Mouse (Mus musculus) midbrain, embryonic 10.5 days (tissue): ENCODE results near the gene Dlg2. TPM values are rescaled to one million over a fixed set of nuclear protein-coding genes. Genes with fewer than 3 reads are reported as not detected.
A peak's percentile ranks its signal among the peaks of the same experiment; 100 is the strongest.

Experiments used
- DNase-seq: peaks from one replicate; pipeline ENCODE4 v3.0.0-alpha.2; 2017; ENCODE audit warnings: low spot score
- H3K27ac ChIP-seq: fragments of 300-500 bp; sonication (generic); replicated peaks from 2 replicates; pipeline ENCODE4 v1.5.1; 2016; ENCODE audit warnings: mild to moderate bottlenecking
- H3K27me3 ChIP-seq: fragments of 300-500 bp; sonication (generic); 2 replicates; pipeline ENCODE4 v1.6.1; 2016; ENCODE audit warnings: low read depth, mild to moderate bottlenecking; ENCODE audit not compliant: poor library complexity, severe bottlenecking
- H3K36me3 ChIP-seq: fragments of 300-500 bp; sonication (generic); 2 replicates; pipeline ENCODE4 v1.6.1; 2016; ENCODE audit warnings: mild to moderate bottlenecking, moderate library complexity
- H3K4me1 ChIP-seq: fragments of 300-500 bp; sonication (generic); 2 replicates; pipeline ENCODE4 v1.6.1; 2016
- H3K4me3 ChIP-seq: fragments of 300-500 bp; sonication (generic); 2 replicates; pipeline ENCODE4 v1.5.1; 2016; ENCODE audit warnings: mild to moderate bottlenecking, moderate library complexity
- H3K9me3 ChIP-seq: fragments of 300-500 bp; sonication (generic); replicated peaks from 2 replicates; pipeline ENCODE4 v1.6.1; 2016; ENCODE audit warnings: mild to moderate bottlenecking
- WGBS: fragments of 180-500 bp; shearing (Covaris S2); methylation state at CpG from one replicate; pipeline ENCODE4 v1.1.7; 2016; 5-methylcytosine and 5-hydroxymethylcytosine counted together
- polyA plus RNA-seq: library from polyadenylated mRNA; unstranded; fragments of >200 nt; fragmentation: Nextera tagmentation; extraction: Ambion mirVana; gene quantifications from 2 replicates; pipeline ENCODE4 v1.2.1, GENCODE M21; 2016

Gene Dlg2
- polyA plus RNA-seq, 1 experiment from 2014 or later: 1.1 TPM

DNA sequence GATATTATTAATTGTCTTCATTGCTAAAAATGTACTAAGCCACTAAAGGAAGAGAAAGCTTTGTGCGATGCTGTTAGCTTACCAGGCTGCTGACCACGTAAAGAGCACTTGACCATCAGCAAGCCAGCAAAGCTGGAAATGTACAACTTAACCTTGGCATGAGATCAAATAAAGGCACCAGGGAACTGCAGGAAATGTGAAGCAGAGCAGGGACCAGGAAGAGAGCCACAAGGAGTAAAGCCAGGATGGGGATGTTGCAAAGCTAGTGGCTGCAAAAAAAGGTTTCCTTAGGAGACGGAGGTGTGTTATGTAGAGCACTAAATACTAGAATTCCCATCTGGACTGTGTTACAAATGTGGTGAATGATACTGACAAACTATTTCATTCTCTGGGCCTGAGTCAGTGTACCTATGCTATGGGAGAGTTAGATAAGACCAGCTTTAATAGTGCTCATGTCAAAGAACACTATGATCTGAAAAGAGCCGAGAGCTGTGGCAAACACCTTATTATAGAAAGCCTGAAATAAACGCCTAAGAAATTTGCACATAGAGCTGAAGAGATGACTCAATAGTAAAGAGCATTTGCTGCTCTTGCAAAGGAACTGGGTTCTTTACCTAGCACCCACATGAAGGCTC is 1638.9 kb downstream of the Dlg2 start:
- H3K27me3 ChIP-seq: no peaks in the 10 kb centered on the region
- H3K4me1 ChIP-seq: no peaks in the 10 kb centered on the region
- no peak overlapping the region for H3K27ac ChIP-seq
- H3K36me3 ChIP-seq: no peaks in the 10 kb centered on the region
- no peak for DNase-seq
- 92% methylated on average over 5 of the region's 5 CpGs for WGBS
- H3K4me3 ChIP-seq: no peak overlapping the region
- H3K9me3 ChIP-seq: no peaks in the 10 kb centered on the region

DNA sequence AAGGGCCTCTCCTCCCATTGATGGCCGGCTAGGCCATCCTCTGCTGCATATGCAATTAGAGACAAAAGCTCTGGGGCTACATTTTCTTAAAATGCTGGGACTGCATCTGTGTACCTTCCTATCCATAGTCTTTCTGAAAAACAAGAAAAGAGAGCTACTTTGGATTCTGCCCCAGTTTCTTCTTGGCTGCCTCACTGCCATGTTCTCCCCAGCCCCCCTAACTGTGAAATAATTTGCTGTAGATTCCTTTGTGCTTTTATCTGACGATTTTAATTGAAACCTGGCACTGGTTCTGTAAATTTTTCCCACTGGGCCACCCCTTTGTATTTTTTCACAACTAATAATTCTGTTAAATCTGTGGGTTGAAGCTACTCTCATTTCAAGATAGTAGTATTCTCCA is 1646.8 kb downstream of the Dlg2 start:
- Histone ChIP-seq H3K27me3 (no peaks in the 10 kb centered on the region), H3K27ac (no peak overlapping the region), H3K4me3 (no peak overlapping the region), H3K36me3 (no peaks in the 10 kb centered on the region), H3K4me1 (no peaks in the 10 kb centered on the region), H3K9me3 (no peaks in the 10 kb centered on the region)
- DNase-seq: no peak
- 75% methylated on average over 2 of the region's 2 CpGs for WGBS

- 86% methylated on average over 3 of the region's 3 CpGs for WGBS
- DNase-seq: no peak
These were observed 1649.4 kb downstream of the Dlg2 start for GRCm38 (mm10) chr7:92125886-92126285.

GRCm38 (mm10) chr7:92134301-92134700 is 1657.8 kb downstream of the Dlg2 start:
- no peaks in the 10 kb centered on the region for H3K27me3 ChIP-seq
- WGBS: 95% methylated on average over 3 of the region's 3 CpGs
- H3K4me1 ChIP-seq: peaks cover 4% of the 10 kb centered on the region; the same call in 1 of the 2 replicates
- DNase-seq: no peak
- H3K9me3 ChIP-seq: no peaks in the 10 kb centered on the region
- no peaks in the 10 kb centered on the region for H3K36me3 ChIP-seq
- H3K4me3 ChIP-seq: no peak overlapping the region
- H3K27ac ChIP-seq: no peak overlapping the region

More at GRCm38 (mm10) chr7:92125886-92126285, 1649.4 kb downstream of the Dlg2 start:
- Histone ChIP-seq H3K27me3 (no peaks in the 10 kb centered on the region), H3K4me1 (no peaks in the 10 kb centered on the region), H3K27ac (no peak overlapping the region), H3K9me3 (no peaks in the 10 kb centered on the region), H3K4me3 (no peak overlapping the region), H3K36me3 (no peaks in the 10 kb centered on the region)

DNA sequence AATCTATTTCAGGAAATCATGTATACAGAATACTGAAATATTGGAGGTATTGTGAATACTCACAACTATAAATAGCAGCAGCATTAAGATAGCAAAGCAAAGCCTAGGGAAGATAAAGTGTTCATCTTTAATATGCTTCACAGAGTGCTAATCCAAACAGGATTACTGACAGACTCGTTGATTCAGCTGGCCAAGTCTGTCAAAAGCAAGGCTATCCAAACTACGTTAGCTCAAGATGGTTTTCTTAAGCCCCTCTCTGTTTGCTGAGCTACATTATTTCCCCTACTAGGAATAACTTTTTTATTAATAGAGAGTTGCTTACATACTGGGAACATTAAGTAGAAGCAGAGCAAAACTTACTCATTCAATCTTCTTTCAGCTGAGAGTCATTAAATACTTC is 1659.2 kb downstream of the Dlg2 start:
- no peak for DNase-seq

DNA sequence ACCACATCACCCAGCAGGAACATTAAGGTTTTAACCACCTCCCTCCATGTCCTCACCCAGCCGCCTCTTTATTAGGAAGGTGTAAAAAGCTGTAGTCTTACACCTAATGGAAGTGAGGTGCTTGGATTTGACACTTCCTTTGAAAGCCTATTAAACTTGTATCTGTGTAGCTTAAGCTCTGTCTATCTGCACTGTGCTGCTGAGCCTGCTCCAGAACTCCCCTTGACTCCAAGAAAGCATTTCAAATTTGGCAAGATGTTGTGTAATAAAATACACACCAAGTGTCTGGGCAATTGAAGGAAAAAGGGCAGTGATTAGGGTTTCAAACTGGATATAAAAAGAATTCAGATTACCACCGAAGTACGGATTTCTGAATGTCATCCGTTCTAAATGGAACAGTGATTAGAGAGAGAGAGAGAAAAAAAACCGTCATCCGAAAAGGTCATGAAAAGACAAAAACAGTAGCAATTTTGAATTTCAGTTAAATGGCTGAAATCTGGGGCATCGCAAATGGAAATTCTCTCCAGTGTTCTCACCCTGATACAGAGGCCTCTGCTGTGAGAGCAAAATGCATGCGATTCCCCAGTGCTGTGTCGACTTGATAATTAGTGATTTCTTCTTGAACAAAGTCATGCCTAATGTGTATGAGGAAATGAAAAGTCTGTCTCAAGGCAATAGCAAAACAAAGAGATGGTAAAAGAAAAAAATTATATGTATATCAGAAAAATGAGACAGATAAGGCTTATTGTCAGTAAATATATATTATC is 1663.8 kb downstream of the Dlg2 start:
- H3K27me3 ChIP-seq: no peaks in the 10 kb centered on the region
- 91% methylated on average over 9 of the region's 9 CpGs for WGBS
- no peak overlapping the region for H3K4me3 ChIP-seq
- H3K27ac ChIP-seq: no peak overlapping the region
- DNase-seq: no peak
- peaks cover 4% of the 10 kb centered on the region; the same call in 1 of the 2 replicates for H3K4me1 ChIP-seq
- H3K36me3 ChIP-seq: no peaks in the 10 kb centered on the region
- no peaks in the 10 kb centered on the region for H3K9me3 ChIP-seq

More for the DNA sequence above, 1659.2 kb downstream of the Dlg2 start:
- Histone ChIP-seq H3K27me3 (no peaks in the 10 kb centered on the region), H3K27ac (no peak overlapping the region), H3K36me3 (no peaks in the 10 kb centered on the region), H3K9me3 (no peaks in the 10 kb centered on the region), H3K4me3 (no peak overlapping the region), H3K4me1 (peaks cover 4% of the 10 kb centered on the region; the same call in 1 of the 2 replicates)
- WGBS: 44% methylated on average over 2 of the region's 2 CpGs

GRCm38 (mm10) chr7:92147499-92147898 is 1671.0 kb downstream of the Dlg2 start:
- Histone ChIP-seq H3K27me3 (no peaks in the 10 kb centered on the region), H3K9me3 (no peaks in the 10 kb centered on the region), H3K4me3 (no peak overlapping the region), H3K27ac (no peak overlapping the region), H3K4me1 (no peaks in the 10 kb centered on the region), H3K36me3 (no peaks in the 10 kb centered on the region)
- 97% methylated on average over 1 of the region's 1 CpGs for whole genome bisulfite sequencing
- no peak for DNase-seq

- no peak for DNase-seq
- 78% methylated on average over 3 of the region's 3 CpGs for WGBS
- Histone ChIP-seq H3K4me1 (no peaks in the 10 kb centered on the region), H3K9me3 (no peaks in the 10 kb centered on the region), H3K27me3 (no peaks in the 10 kb centered on the region), H3K27ac (no peak overlapping the region), H3K4me3 (no peak overlapping the region), H3K36me3 (no peaks in the 10 kb centered on the region)
These were observed 1674.3 kb downstream of the Dlg2 start for GRCm38 (mm10) chr7:92150768-92151167.

GRCm38 (mm10) chr7:92154603-92155002 is 1678.1 kb downstream of the Dlg2 start:
- H3K4me1 ChIP-seq: no peaks in the 10 kb centered on the region
- H3K27ac ChIP-seq: no peak overlapping the region
- DNase-seq: no peak

GRCm38 (mm10) chr7:92163150-92163549 is 1686.7 kb downstream of the Dlg2 start:
- H3K9me3 ChIP-seq: no peaks in the 10 kb centered on the region
- DNase-seq: no peak
- H3K36me3 ChIP-seq: no peaks in the 10 kb centered on the region
- H3K27me3 ChIP-seq: no peaks in the 10 kb centered on the region
- H3K27ac ChIP-seq: no peak overlapping the region
- no peaks in the 10 kb centered on the region for H3K4me1 ChIP-seq
- 97% methylated on average over 2 of the region's 2 CpGs for WGBS
- H3K4me3 ChIP-seq: no peak overlapping the region

More at GRCm38 (mm10) chr7:92154603-92155002, 1678.1 kb downstream of the Dlg2 start:
- H3K27me3 ChIP-seq: no peaks in the 10 kb centered on the region
- H3K36me3 ChIP-seq: no peaks in the 10 kb centered on the region
- no peak overlapping the region for H3K4me3 ChIP-seq
- no peaks in the 10 kb centered on the region for H3K9me3 ChIP-seq

- no peak overlapping the region for H3K4me3 ChIP-seq
- no peaks in the 10 kb centered on the region for H3K9me3 ChIP-seq
- no peaks in the 10 kb centered on the region for H3K27me3 ChIP-seq
- WGBS: 81% methylated on average over 2 of the region's 2 CpGs
- DNase-seq: no peak
- H3K4me1 ChIP-seq: no peaks in the 10 kb centered on the region
- no peak overlapping the region for H3K27ac ChIP-seq
- no peaks in the 10 kb centered on the region for H3K36me3 ChIP-seq
These were observed 1687.8 kb downstream of the Dlg2 start for GRCm38 (mm10) chr7:92164316-92164715.

DNA sequence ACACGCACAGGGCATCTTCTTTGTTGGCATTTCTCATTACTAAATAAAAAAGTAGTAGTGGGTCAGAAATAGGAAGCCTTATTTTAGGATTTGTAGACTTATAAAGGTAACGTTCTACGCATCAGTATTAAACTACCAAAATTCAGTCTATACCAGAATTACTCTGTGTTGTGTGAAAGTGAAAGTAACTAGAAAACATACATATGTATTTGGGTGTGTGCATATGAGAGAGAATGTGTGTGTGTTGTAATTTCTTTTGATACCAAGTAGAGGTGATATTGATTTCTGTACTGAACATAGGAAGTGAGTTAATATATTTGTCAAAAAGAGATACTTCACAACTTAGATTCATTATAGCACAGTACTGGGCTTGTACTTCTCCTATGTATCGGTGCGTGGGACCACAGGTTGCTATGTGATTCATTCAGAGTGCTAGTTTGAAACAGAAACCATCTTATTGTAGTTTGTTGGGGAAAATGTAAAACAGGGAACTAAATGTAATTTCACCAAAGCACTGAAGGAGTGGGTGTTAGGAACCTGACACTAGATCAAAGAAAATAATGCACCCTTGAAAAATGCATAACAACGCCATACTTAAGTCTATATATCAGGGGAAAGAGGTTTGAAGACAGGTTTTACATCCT is 1688.5 kb downstream of the Dlg2 start:
- Histone ChIP-seq H3K27me3 (no peaks in the 10 kb centered on the region), H3K27ac (no peak overlapping the region), H3K36me3 (no peaks in the 10 kb centered on the region), H3K9me3 (no peaks in the 10 kb centered on the region), H3K4me3 (no peak overlapping the region), H3K4me1 (no peaks in the 10 kb centered on the region)
- DNase-seq: no peak
- WGBS: 91% methylated on average over 6 of the region's 6 CpGs

DNA sequence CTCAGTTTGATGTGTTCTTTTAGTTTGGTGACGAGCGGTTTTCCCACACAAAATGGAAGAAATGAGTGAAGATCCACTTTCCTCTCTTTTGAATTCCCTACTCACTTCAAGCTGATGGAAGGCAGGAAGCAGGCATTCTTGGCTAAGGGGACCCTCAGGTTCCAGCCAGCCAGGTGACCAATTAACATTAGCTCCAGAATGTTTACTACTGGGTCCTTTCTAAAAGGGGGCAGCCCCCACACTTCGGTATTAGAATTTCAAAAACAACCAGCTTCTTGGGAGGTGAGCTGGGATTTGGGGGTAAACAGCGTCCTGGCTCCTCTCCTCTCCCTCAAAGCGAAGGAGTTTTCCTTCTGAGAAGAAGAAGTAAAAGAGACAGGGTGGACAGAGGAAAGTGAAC is 1703.6 kb downstream of the Dlg2 start:
- H3K4me1 ChIP-seq: peaks cover 24% of the 10 kb centered on the region
- DNase-seq: no peak
- peak overlapping the region; percentile 55 for H3K4me3 ChIP-seq
- WGBS: 46% methylated on average over 5 of the region's 5 CpGs
- H3K9me3 ChIP-seq: no peaks in the 10 kb centered on the region
- no peak overlapping the region for H3K27ac ChIP-seq
- H3K36me3 ChIP-seq: no peaks in the 10 kb centered on the region
- peaks cover 40% of the 10 kb centered on the region for H3K27me3 ChIP-seq
